In the genomic region with DNA sequence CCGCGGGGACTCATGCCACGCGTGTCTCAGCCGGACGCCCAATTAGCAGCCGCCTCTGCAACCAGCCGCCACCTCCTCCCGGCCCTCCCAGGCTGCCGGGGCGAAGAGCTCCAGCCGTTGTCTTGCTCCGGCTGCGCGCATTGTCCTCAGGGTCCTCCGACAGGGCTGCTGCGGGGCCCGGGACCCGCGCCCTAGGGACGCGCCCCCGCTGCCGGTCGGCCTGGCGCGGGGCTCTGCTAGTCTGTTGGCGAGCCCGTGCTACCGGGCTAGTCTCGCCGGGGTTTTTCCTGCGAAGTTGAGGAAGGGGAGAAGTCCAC, we compare ENCODE assay signal across 8 mouse cellular contexts. TPM values are rescaled to one million over a fixed set of nuclear protein-coding genes. Genes with fewer than 3 reads are reported as not detected.
DNase-seq lines count a peak whose midpoint lies in the region; ATAC-seq and TF ChIP-seq lines count a peak whose summit lies in the region.

No protein-coding gene starts in this region.

- H3K36me3 ChIP-seq in heart, embryonic 12.5 days, result no peaks in the 10 kb centered on the region
- H3K36me3 ChIP-seq in E14TG2a.4 (ENCODE audit: insufficient read depth, low read length), result 0 out of 2 replicates have a peak, but pooled peaks cover 9% of the 10 kb centered on the region
- no peaks in the 10 kb centered on the region for H3K36me3 ChIP-seq in forebrain, embryonic 14.5 days (ENCODE audit: control insufficient read depth, insufficient read depth, low read length)
- no peaks in the 10 kb centered on the region for H3K36me3 ChIP-seq in liver, embryonic 14.5 days (replicated peaks; ENCODE audit: control insufficient read depth, insufficient read depth, low read depth)

- H3K9me3 ChIP-seq in heart, embryonic 12.5 days (replicated peaks), result no peaks in the 10 kb centered on the region
- no peaks in the 10 kb centered on the region for H3K9me3 ChIP-seq in E14TG2a.4 (ENCODE audit: low read length)
- no peaks in the 10 kb centered on the region for H3K9me3 ChIP-seq in forebrain, embryonic 14.5 days (replicated peaks; ENCODE audit: control insufficient read depth, low read length)
- H3K9me3 ChIP-seq in liver, embryonic 14.5 days (ENCODE audit: control insufficient read depth, low read length), result no peaks in the 10 kb centered on the region

- H3K9ac ChIP-seq in heart, embryonic 12.5 days, result peak overlapping the region; percentile 89
- peak overlapping the region; percentile 90 for H3K9ac ChIP-seq in forebrain, embryonic 14.5 days (ENCODE audit: low read length)
- H3K9ac ChIP-seq in liver, embryonic 14.5 days (replicated peaks), result peak overlapping the region; percentile 77

- H3K27me3 ChIP-seq in heart, embryonic 12.5 days (replicated peaks), result no peaks in the 10 kb centered on the region
- H3K27me3 ChIP-seq in E14TG2a.4 (ENCODE audit: insufficient read depth, low read length), result peaks cover 8% of the 10 kb centered on the region; the same call in 1 of the 2 replicates
- no peaks in the 10 kb centered on the region for H3K27me3 ChIP-seq in forebrain, embryonic 14.5 days (replicated peaks; ENCODE audit: control insufficient read depth, insufficient read depth, low read length)
- H3K27me3 ChIP-seq in liver, embryonic 14.5 days (ENCODE audit: control insufficient read depth, insufficient read depth, low read length), result no peaks in the 10 kb centered on the region

- peak overlapping the region; percentile 86 for H3K4me2 ChIP-seq in heart, embryonic 12.5 days
- peak overlapping the region; percentile 87 for H3K4me2 ChIP-seq in forebrain, embryonic 14.5 days (ENCODE audit: low read length)
- peak overlapping the region; percentile 89 for H3K4me2 ChIP-seq in liver, embryonic 14.5 days (ENCODE audit: low read depth)

- no peak for DNase-seq in heart, adult 8-10 months (ENCODE audit: low spot score)
- no peak for DNase-seq in forebrain, embryonic 14.5 days (ENCODE audit: low spot score)
- no peak for DNase-seq in liver, embryonic 14.5 days (ENCODE audit: low read depth in 3 of 3, low spot score in 3 of 3)
- no peak for DNase-seq in frontal cortex, adult 2 months (ENCODE audit: extremely low spot score in 1 of 2, low spot score in 1 of 2)
- no peak for DNase-seq in cerebellum, postnatal 36 days
- no peak for DNase-seq in cerebellum, adult 11-12 months

- TF ChIP-seq EP300 in liver, embryonic 14.5 days (IDR thresholded peaks at IDR 0.05; ENCODE audit: low read depth), result no peak

- H3K4me3 ChIP-seq in heart, embryonic 12.5 days, result peak overlapping the region; percentile 95
- peak overlapping the region; percentile 96 for H3K4me3 ChIP-seq in E14TG2a.4 (replicated peaks; ENCODE audit: low read length)
- peak overlapping the region; percentile 88 for H3K4me3 ChIP-seq in forebrain, embryonic 14.5 days (ENCODE audit: low read depth, low read length)
- peak overlapping the region; percentile 77 to 78 for H3K4me3 ChIP-seq in liver, embryonic 14.5 days (ENCODE audit: insufficient read depth in 1 of 2, low read depth in 2 of 2, low read length in 2 of 2)

- peak; percentile 40 for ATAC-seq in heart, embryonic 12.5 days (ENCODE audit: insufficient number of reproducible peaks, low FRiP score)
- ATAC-seq in forebrain, embryonic 14.5 days, result peak; percentile 42
- peak; percentile 32 for ATAC-seq in liver, embryonic 14.5 days (ENCODE audit: insufficient read depth)

- WGBS in heart, embryonic 12.5 days, result 0% methylated on average over 33 of the region's 33 CpGs
- WGBS in forebrain, embryonic 14.5 days, result 0% methylated on average over 23 of the region's 33 CpGs
- WGBS in liver, embryonic 14.5 days (ENCODE audit: insufficient replicate concordance), result under 1% methylated on average over 33 of the region's 33 CpGs

- H3K4me1 ChIP-seq in heart, embryonic 12.5 days (replicated peaks), result peaks cover 15% of the 10 kb centered on the region
- peaks cover 36% of the 10 kb centered on the region for H3K4me1 ChIP-seq in E14TG2a.4 (replicated peaks; ENCODE audit: low read depth, low read length)
- peaks cover 20% of the 10 kb centered on the region for H3K4me1 ChIP-seq in forebrain, embryonic 14.5 days (ENCODE audit: control insufficient read depth, insufficient read depth, low read length)
- peaks cover 0 to 2% of the 10 kb centered on the region in 2 experiments; a peak in 3 of 4 replicates for H3K4me1 ChIP-seq in liver, embryonic 14.5 days (replicated peaks; ENCODE audit: control insufficient read depth in 2 of 2, insufficient read depth in 2 of 2, low read length in 1 of 2)

- H3K27ac ChIP-seq in heart, embryonic 12.5 days (ENCODE audit: poor library complexity, severe bottlenecking), result peak overlapping the region; percentile 85
- peak overlapping the region; percentile 92 for H3K27ac ChIP-seq in forebrain, embryonic 14.5 days (ENCODE audit: low read depth, low read length)
- H3K27ac ChIP-seq in liver, embryonic 14.5 days, result no peak overlapping the region

- no peak for TF ChIP-seq CTCF in E14TG2a.4 (conservative IDR thresholded peaks at IDR 0.05; ENCODE audit: low read length)
- TF ChIP-seq CTCF in liver, embryonic 14.5 days (IDR thresholded peaks at IDR 0.05; ENCODE audit: low read depth), result no peak

RNA-seq across cellular contexts. Expression of a gene that starts 1.1 kb away (rescaled TPM):
- not detected in 2 replicates for polyA plus RNA-seq in heart, embryonic 12.5 days (2016; fragmentation: Nextera tagmentation; extraction: Ambion mirVana)
- total RNA-seq in heart, adult 8-10 months (2022), result under 1 TPM in 2 of 4 experiments, not detected in 2; 0.06 to 0.09 TPM
- not detected in 2 replicates for polyA plus RNA-seq in forebrain, embryonic 14.5 days (2014; fragmentation: Nextera tagmentation; extraction: Ambion mirVana)
- 0.03 and 0.04 TPM in 2 replicates for polyA plus RNA-seq in liver, embryonic 14.5 days (2012; rRNA removed)
- polyA plus RNA-seq in liver, embryonic 14.5 days (2014; fragmentation: Nextera tagmentation; extraction: Ambion mirVana), result not detected in 2 replicates
- polyA plus RNA-seq in frontal cortex, adult 2 months (2012; rRNA removed), result 0.90 and 0.98 TPM in 2 replicates

RNA-seq across cellular contexts. Expression of a gene that starts 3.2 kb away (rescaled TPM):
- polyA plus RNA-seq in heart, embryonic 12.5 days (2016; fragmentation: Nextera tagmentation; extraction: Ambion mirVana), result 9.9 and 10.1 TPM in 2 replicates
- 1 to 10 TPM; 2.0 to 2.8 (median 2.3) TPM for total RNA-seq in heart, adult 8-10 months (2022)
- polyA plus RNA-seq in forebrain, embryonic 14.5 days (2014; fragmentation: Nextera tagmentation; extraction: Ambion mirVana), result 14.6 and 15.2 TPM in 2 replicates
- 1.2 and 1.6 TPM in 2 replicates for polyA plus RNA-seq in liver, embryonic 14.5 days (2012; rRNA removed)
- polyA plus RNA-seq in liver, embryonic 14.5 days (2014; fragmentation: Nextera tagmentation; extraction: Ambion mirVana), result 2.7 and 2.8 TPM in 2 replicates
- polyA plus RNA-seq in frontal cortex, adult 2 months (2012; rRNA removed), result 14.6 and 15.7 TPM in 2 replicates
